Mouse (Mus musculus) embryonic facial prominence, embryonic 14.5 days (tissue): ENCODE measurements at regions not wholly inside any gene's neighbourhood (a gene's known extent, or its start where the extent isn't known, plus 50 kb on each side); places are given as distances from the start of the nearest gene placed in this dataset.
A peak's percentile ranks its signal among the peaks of the same experiment; 100 is the strongest.

Experiments used
- ATAC-seq: fragments of 200-750 bp; cut with Nextera tagmentation; 2 replicates; pipeline ENCODE4 v1.8.0; 2017; ENCODE audit warnings: low read depth, moderate number of reproducible peaks, moderate TSS enrichment
- DNase-seq: peaks from one replicate; pipeline ENCODE4 v3.0.0-alpha.2; 2015; ENCODE audit warnings: low spot score
- H3K27ac ChIP-seq: fragments of 300-500 bp; sonication (generic); replicated peaks from 2 replicates; pipeline ENCODE4 v1.5.1; 2014; ENCODE audit warnings: low read depth, mild to moderate bottlenecking, low read length, moderate library complexity
- H3K27me3 ChIP-seq: fragments of 300-500 bp; sonication (generic); replicated peaks from 2 replicates; pipeline ENCODE4 v1.6.1; 2014; ENCODE audit warnings: low read length; ENCODE audit not compliant: control insufficient read depth, insufficient read depth
- H3K36me3 ChIP-seq: fragments of 300-500 bp; sonication (generic); 2 replicates; pipeline ENCODE4 v1.6.1; 2014; ENCODE audit warnings: low read length, mixed read lengths; ENCODE audit not compliant: control insufficient read depth, insufficient read depth
- H3K4me1 ChIP-seq: fragments of 300-500 bp; sonication (generic); 2 replicates; pipeline ENCODE4 v1.6.1; 2014; ENCODE audit warnings: antibody characterized with exemption, low read length; ENCODE audit not compliant: control insufficient read depth, insufficient read depth
- H3K4me2 ChIP-seq: fragments of 300-500 bp; sonication (generic); 2 replicates; pipeline ENCODE4 v1.6.1; 2014; ENCODE audit warnings: low read depth, mild to moderate bottlenecking, low read length, moderate library complexity, mixed read lengths
- H3K4me3 ChIP-seq: fragments of 300-500 bp; sonication (generic); 2 replicates; pipeline ENCODE4 v1.5.1; 2014; ENCODE audit warnings: low read depth, mild to moderate bottlenecking, low read length
- H3K9ac ChIP-seq: fragments of 300-500 bp; sonication (generic); 2 replicates; pipeline ENCODE4 v1.6.1; 2014; ENCODE audit warnings: low read depth, mild to moderate bottlenecking, low read length, moderate library complexity, mixed read lengths
- H3K9me3 ChIP-seq: fragments of 300-500 bp; sonication (generic); 2 replicates; pipeline ENCODE4 v1.6.1; 2016; ENCODE audit warnings: low read length; ENCODE audit not compliant: control insufficient read depth
- WGBS: fragments of 180-500 bp; shearing (Covaris S2); extraction: QIAGEN DNeasy Blood & Tissue Kit; methylation state at CpG from one replicate; pipeline ENCODE4 v1.1.7; 2014; 5-methylcytosine and 5-hydroxymethylcytosine counted together

DNA sequence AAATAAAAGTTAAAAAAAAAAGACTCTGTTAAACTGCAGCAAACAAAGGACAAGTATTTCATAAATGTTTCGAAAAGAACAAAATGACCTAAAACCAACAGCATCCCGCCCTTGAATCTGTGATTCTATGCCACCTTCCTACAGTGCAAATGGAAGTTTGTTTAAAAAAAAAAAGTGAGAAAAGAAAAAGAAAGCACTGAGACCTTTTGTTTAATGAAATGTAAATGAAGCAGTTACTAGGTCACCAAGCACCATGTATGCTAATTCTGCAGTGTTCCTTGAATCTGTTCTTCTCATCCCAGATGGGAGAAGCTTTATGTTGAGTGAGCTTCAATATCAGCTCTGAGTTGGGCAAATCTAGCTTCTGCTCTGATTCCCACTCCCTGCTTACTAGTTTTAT is 64.8 kb downstream of the Dnajb9 start:
- no peak for ATAC-seq
- H3K9me3 ChIP-seq = no peaks in the 10 kb centered on the region
- DNase-seq = no peak
- H3K4me2 ChIP-seq = no peak overlapping the region
- no peaks in the 10 kb centered on the region for H3K27me3 ChIP-seq
- H3K9ac ChIP-seq = no peak overlapping the region
- no peak overlapping the region for H3K4me3 ChIP-seq
- H3K4me1 ChIP-seq = no peaks in the 10 kb centered on the region
- no peak overlapping the region for H3K27ac ChIP-seq
- H3K36me3 ChIP-seq = no peaks in the 10 kb centered on the region
- WGBS = 88% methylated on average over 2 of the region's 2 CpGs

DNA sequence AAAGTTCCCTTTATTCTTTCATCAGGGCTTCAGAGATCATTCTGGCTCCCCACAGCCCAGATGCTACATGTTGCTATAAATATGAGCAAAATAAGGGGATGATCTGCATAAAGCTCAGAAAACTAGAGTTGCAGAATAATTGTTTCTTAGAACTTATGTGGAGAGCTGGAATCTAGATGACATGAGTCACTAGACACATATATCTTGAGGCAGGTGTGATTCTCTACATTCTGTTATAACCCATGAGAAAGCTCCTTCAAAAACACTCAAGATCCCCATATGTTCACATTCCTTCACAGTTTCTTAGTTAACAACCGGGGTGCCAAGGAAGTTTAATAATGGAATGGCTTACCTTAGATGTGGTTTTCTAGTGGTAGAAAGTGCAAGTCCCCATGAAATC is 71.1 kb downstream of the Dnajb9 start:
- no peaks in the 10 kb centered on the region for H3K36me3 ChIP-seq
- WGBS = 77% methylated on average over 1 of the region's 1 CpGs
- H3K4me2 ChIP-seq = no peak overlapping the region
- ATAC-seq = no peak
- H3K9me3 ChIP-seq = no peaks in the 10 kb centered on the region
- H3K27ac ChIP-seq = no peak overlapping the region
- no peaks in the 10 kb centered on the region for H3K4me1 ChIP-seq
- DNase-seq = no peak
- H3K9ac ChIP-seq = no peak overlapping the region
- H3K4me3 ChIP-seq = no peak overlapping the region
- H3K27me3 ChIP-seq = no peaks in the 10 kb centered on the region

DNA sequence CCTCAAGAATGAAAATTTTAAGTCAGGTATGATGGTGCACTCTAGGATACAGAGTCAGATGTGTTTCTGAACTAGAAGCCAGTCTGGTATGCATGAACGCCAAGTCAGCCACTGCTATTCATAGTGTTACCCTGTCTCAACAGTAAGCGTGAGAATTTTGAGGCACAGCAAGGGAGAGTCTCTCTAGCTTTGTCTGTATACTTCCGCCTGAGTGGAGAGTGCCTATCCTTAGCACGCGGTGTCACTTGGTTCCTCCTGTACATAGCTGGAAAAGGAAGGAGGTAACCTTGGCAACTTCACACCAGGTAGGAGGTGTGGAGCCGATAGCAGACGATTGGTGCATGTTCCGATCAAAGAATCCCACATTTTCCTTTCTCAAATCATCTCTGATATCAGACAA is 81.3 kb downstream of the Dnajb9 start:
- Histone ChIP-seq H3K27ac (no peak overlapping the region), H3K9ac (no peak overlapping the region), H3K4me1 (no peaks in the 10 kb centered on the region), H3K27me3 (no peaks in the 10 kb centered on the region), H3K4me3 (no peak overlapping the region), H3K36me3 (no peaks in the 10 kb centered on the region), H3K4me2 (no peak overlapping the region), H3K9me3 (no peaks in the 10 kb centered on the region)
- ATAC-seq = no peak
- no peak for DNase-seq
- 93% methylated on average over 8 of the region's 8 CpGs for WGBS

DNA sequence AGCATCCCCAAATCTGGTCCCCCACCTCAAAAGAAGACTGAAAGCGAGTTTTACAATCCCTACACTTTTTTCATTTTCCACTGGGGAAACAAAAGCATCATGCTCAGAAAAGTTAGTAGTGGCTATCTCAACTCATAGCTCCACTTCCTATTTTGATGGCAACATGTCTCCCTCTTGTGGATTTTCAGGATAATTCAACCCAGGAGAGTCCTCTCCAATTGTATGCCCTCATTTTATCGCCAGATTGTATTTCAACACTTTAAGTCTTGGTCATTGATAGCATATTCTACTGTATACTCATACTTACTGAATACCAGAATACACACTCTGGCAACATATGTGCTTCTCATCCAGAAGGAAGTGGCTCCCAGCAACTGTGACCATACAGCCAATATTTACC is 105.0 kb downstream of the Dnajb9 start:
- Histone ChIP-seq H3K4me3 (no peak overlapping the region), H3K36me3 (no peaks in the 10 kb centered on the region), H3K9me3 (no peaks in the 10 kb centered on the region), H3K27me3 (no peaks in the 10 kb centered on the region), H3K9ac (no peak overlapping the region), H3K4me1 (no peaks in the 10 kb centered on the region), H3K4me2 (no peak overlapping the region), H3K27ac (no peak overlapping the region)
- no peak for ATAC-seq
- 45% methylated on average over 2 of the region's 2 CpGs for WGBS
- DNase-seq = peak; percentile 39

DNA sequence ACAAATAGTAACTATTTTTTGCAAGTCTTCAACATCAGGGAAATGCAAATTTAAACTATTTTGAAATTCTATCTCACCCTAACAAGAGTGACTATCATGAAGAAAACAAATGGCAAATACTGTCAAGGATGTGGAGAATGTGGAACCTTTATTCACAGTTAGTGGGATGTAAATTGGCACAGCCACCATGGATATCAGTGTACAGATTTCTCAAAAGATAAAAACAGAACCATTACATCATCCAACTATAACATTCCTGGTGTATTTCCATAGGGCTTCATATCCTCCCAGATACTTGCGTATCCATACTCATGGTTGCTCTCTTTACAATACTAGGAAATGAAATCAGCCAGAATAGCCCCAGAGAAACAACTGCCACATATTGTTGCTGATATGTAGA is 110.9 kb downstream of the Dnajb9 start:
- Histone ChIP-seq H3K4me3 (no peak overlapping the region), H3K4me2 (no peak overlapping the region), H3K4me1 (no peaks in the 10 kb centered on the region), H3K9me3 (no peaks in the 10 kb centered on the region), H3K27me3 (no peaks in the 10 kb centered on the region), H3K36me3 (no peaks in the 10 kb centered on the region), H3K9ac (no peak overlapping the region), H3K27ac (no peak overlapping the region)
- no peak for DNase-seq
- WGBS = 84% methylated on average over 1 of the region's 1 CpGs
- no peak for ATAC-seq

DNA sequence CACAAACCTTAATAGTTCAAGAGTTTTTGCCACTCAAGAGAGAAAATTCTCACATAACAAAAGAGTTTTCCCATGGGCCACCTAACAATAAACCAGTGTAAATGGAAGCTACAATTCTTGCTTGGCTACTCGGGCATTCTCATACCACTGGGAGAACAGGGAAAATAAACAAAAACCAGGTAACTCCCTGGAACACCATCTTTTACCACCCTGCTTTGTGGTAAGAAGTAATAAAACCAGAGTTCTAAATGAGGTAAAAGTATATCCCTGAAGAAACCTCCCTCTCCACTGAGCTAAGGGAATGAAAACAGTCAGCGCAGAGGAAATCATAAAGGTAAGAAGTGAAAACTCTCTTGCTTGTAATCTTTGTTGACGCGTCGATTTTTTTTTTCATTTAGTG is 138.4 kb downstream of the Dnajb9 start:
- 84% methylated on average over 5 of the region's 5 CpGs for WGBS
- DNase-seq (no peak), ATAC-seq (no peak)
- Histone ChIP-seq H3K36me3 (no peaks in the 10 kb centered on the region), H3K4me1 (no peaks in the 10 kb centered on the region), H3K4me3 (no peak overlapping the region), H3K4me2 (no peak overlapping the region), H3K9ac (no peak overlapping the region), H3K27me3 (no peaks in the 10 kb centered on the region), H3K9me3 (no peaks in the 10 kb centered on the region), H3K27ac (no peak overlapping the region)

DNA sequence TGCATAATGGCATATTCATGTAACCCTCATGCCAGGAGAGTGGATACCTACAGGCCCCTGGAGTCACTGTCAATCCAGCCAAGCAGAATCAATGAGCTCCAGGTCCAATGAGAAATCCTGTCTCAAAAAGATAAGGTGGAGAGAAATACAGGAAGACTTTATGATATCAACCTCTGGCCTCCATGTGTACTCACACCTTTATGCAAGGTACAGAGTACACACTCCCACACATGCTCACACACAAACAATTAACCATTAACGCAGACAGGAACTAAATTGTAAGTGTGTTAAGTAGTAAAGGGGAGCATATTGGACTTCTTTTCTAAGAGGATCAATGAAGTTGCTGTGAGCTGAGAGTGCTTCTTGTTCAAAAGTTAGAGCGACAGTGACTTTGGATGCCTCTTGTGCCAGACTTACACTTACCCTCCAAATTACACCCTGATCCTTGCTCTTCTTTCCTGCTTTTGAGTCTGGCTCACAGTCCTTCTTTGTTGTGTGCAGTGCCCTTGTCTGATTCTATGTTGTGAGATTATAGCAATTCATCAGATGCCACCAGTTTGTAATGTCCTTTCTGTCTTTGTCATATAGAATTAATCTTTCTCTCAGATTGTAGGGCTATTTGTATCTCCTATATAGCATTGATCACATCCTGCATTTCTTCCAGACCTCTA is 153.5 kb downstream of the Dnajb9 start:
- no peak for DNase-seq
- Histone ChIP-seq H3K4me1 (no peaks in the 10 kb centered on the region), H3K27ac (no peak overlapping the region), H3K9me3 (no peaks in the 10 kb centered on the region), H3K4me2 (no peak overlapping the region), H3K27me3 (no peaks in the 10 kb centered on the region), H3K36me3 (no peaks in the 10 kb centered on the region), H3K4me3 (no peak overlapping the region), H3K9ac (no peak overlapping the region)
- ATAC-seq = no peak
- WGBS = 84% methylated on average over 2 of the region's 2 CpGs

DNA sequence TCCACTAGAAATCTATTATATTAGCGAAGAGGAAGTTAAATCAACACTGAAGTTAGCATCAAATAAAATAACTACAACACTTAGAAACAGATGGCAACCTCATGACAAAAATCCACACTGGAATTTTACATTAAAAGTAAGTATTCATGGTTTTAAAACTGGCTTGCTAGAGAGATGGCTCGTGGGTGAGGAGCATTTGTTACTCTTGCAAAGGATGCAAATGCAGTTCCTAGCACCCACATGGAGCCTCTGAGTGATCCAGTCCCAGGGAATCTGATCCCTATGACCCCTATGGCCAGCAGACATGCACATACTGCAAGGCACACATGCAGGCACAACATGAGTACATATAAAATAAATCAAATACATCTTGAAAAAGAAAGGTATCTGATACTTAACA is 164.3 kb downstream of the Dnajb9 start:
- no peaks in the 10 kb centered on the region for H3K27me3 ChIP-seq
- H3K36me3 ChIP-seq = no peaks in the 10 kb centered on the region
- no peak overlapping the region for H3K4me2 ChIP-seq
- DNase-seq = no peak
- H3K9ac ChIP-seq = no peak overlapping the region
- H3K4me3 ChIP-seq = no peak overlapping the region
- H3K27ac ChIP-seq = no peak overlapping the region
- H3K4me1 ChIP-seq = no peaks in the 10 kb centered on the region
- ATAC-seq = no peak
- WGBS = 62% methylated on average over 2 of the region's 2 CpGs
- no peaks in the 10 kb centered on the region for H3K9me3 ChIP-seq

DNA sequence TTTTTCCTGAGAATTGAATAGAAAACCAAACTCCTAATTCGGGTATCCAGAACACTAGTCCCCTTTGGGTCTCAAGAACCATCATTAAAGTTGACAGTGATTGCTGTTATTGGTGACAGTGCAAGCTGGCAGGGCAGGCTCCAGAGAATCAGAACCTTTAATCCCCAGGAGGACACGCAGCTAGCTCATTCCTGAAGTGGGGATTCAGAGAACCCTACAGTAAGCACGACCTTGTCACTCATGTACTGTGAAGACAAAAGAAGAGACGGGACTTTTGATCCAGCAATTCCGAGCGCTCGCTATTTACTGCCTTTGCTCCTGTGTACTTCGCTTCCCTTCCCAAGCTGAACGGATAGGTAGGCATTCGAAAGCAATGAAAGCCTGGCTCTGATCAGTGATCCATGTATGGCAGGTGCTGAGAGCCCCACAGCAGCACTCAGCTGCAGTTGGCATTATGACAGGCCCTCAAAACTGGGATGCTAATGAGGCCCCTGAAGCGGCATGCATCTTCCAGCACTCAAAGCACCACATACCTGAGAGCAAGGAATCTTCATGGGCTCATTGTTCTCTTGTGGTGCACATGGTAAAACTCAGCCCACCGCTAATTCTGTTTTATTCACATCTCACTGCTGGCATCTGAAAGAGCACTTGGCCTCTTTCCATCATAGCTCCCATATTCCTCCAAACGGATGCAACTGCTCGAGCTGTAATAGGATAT is 165.6 kb downstream of the Dnajb9 start:
- H3K9me3 ChIP-seq = no peaks in the 10 kb centered on the region
- peak; percentile 29 for DNase-seq

More for the DNA sequence above, 165.6 kb downstream of the Dnajb9 start:
- Histone ChIP-seq H3K36me3 (no peaks in the 10 kb centered on the region), H3K4me2 (no peak overlapping the region), H3K4me3 (no peak overlapping the region), H3K9ac (no peak overlapping the region), H3K4me1 (no peaks in the 10 kb centered on the region), H3K27ac (no peak overlapping the region), H3K27me3 (no peaks in the 10 kb centered on the region)
- ATAC-seq = 0 out of 2 replicates have a peak, but pooled peaks have one; percentile 37
- 61% methylated on average over 14 of the region's 14 CpGs for WGBS
